Mouse (Mus musculus) bone marrow, adult 2 months (tissue): Measurements from ENCODE around the gene Tmco2.

ENCODE experiments used
- CTCF ChIP-seq: fragments of 200-500 bp; IDR thresholded peaks from 2 replicates; pipeline ENCODE4 v1.5.1; 2011; ENCODE audit warnings: low read length, control low read depth; ENCODE audit not compliant: control insufficient read depth, insufficient read depth
- POLR2A ChIP-seq: fragments of 200-500 bp; IDR thresholded peaks from 2 replicates; pipeline ENCODE4 v1.6.1; 2011; ENCODE audit warnings: low read depth, mild to moderate bottlenecking, control low read depth, low read length, borderline replicate concordance; ENCODE audit not compliant: control insufficient read depth

- no peak for TF ChIP-seq CTCF
- no peak for TF ChIP-seq POLR2A
Observed at GRCm38 (mm10) chr4:121109126-121109525, at the start of gene Tmco2.
